Mouse (Mus musculus) lung, embryonic 15.5 days (tissue): ENCODE results near the gene Dlgap4. TPM values are rescaled to one million over a fixed set of nuclear protein-coding genes. Genes with fewer than 3 reads are reported as not detected.

ENCODE experiments used
- ATAC-seq: fragments of 200-750 bp; cut with Nextera tagmentation; 2 replicates; pipeline ENCODE4 v1.8.0; 2017; ENCODE audit warnings: moderate number of reproducible peaks, borderline replicate concordance; ENCODE audit not compliant: low FRiP score, low TSS enrichment; ENCODE audit errors: extremely low read depth
- H3K27ac ChIP-seq: fragments of 300-500 bp; sonication (generic); 2 replicates; pipeline ENCODE4 v1.5.1; 2015; ENCODE audit warnings: moderate library complexity, mild to moderate bottlenecking, inconsistent platforms
- H3K27me3 ChIP-seq: fragments of 300-500 bp; sonication (generic); 2 replicates; pipeline ENCODE4 v1.6.1; 2015; ENCODE audit warnings: inconsistent platforms
- H3K36me3 ChIP-seq: fragments of 300-500 bp; sonication (generic); 2 replicates; pipeline ENCODE4 v1.6.1; 2015; ENCODE audit warnings: inconsistent platforms
- H3K4me1 ChIP-seq: fragments of 300-500 bp; sonication (generic); 2 replicates; pipeline ENCODE4 v1.6.1; 2015; ENCODE audit warnings: inconsistent platforms
- H3K4me2 ChIP-seq: fragments of 300-500 bp; sonication (generic); 2 replicates; pipeline ENCODE4 v1.6.1; 2015; ENCODE audit warnings: inconsistent platforms, mild to moderate bottlenecking, moderate library complexity
- H3K4me3 ChIP-seq: fragments of 300-500 bp; sonication (generic); 2 replicates; pipeline ENCODE4 v1.5.1; 2015; ENCODE audit warnings: mild to moderate bottlenecking, inconsistent platforms
- H3K9ac ChIP-seq: fragments of 300-500 bp; sonication (generic); 2 replicates; pipeline ENCODE4 v1.6.1; 2015; ENCODE audit warnings: inconsistent platforms
- H3K9me3 ChIP-seq: fragments of 300-500 bp; sonication (generic); 2 replicates; pipeline ENCODE4 v1.6.1; 2016; ENCODE audit warnings: inconsistent platforms
- WGBS: fragments of 180-500 bp; shearing (Covaris S2); methylation state at CpG from one replicate; pipeline ENCODE4 v1.1.7; 2015; 5-methylcytosine and 5-hydroxymethylcytosine counted together
- polyA plus RNA-seq: library from polyadenylated mRNA; unstranded; fragments of >200 nt; fragmentation: Nextera tagmentation; extraction: Ambion mirVana; gene quantifications from 2 replicates; pipeline ENCODE4 v1.2.1, GENCODE M21; 2015

Gene Dlgap4
- polyA plus RNA-seq, 1 experiment from 2014 or later = 67.9 TPM

- Histone ChIP-seq H3K4me3 (no peak overlapping the region), H3K9ac (no peak overlapping the region), H3K36me3 (no peaks in the 10 kb centered on the region), H3K27me3 (no peaks in the 10 kb centered on the region), H3K4me1 (no peaks in the 10 kb centered on the region), H3K27ac (no peak overlapping the region), H3K9me3 (no peaks in the 10 kb centered on the region), H3K4me2 (no peak overlapping the region)
- no peak for ATAC-seq
- 69% methylated on average over 6 of the region's 6 CpGs for WGBS
Observed at GRCm38 (mm10) chr2:156645145-156645544, 31.6 kb downstream of the Dlgap4 start.

DNA sequence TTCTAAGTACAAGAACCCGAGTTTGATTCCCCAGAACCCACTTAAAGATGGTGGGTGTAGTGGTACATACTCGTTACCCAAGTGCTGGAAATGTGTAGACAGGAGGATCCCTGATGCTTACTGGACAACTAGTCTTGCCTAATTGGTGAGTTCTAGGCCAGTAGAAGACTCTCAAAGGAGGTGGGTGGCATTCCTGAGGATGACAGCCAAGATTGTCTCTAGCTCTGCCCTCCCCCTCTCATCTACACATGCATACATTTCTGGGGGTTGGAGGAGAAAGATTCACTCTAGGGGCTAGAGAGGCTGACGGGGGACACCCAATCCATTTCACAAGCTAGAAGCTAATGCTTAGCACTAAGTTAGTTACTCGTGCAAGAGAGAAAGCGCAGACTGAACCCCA, 33.4 kb downstream of the Dlgap4 start:
- Histone ChIP-seq H3K4me3 (no peak overlapping the region), H3K4me2 (no peak overlapping the region), H3K27me3 (no peaks in the 10 kb centered on the region), H3K4me1 (no peaks in the 10 kb centered on the region), H3K9me3 (no peaks in the 10 kb centered on the region), H3K9ac (no peak overlapping the region), H3K36me3 (no peaks in the 10 kb centered on the region), H3K27ac (no peak overlapping the region)
- ATAC-seq = no peak
- 64% methylated on average over 5 of the region's 5 CpGs for WGBS

DNA sequence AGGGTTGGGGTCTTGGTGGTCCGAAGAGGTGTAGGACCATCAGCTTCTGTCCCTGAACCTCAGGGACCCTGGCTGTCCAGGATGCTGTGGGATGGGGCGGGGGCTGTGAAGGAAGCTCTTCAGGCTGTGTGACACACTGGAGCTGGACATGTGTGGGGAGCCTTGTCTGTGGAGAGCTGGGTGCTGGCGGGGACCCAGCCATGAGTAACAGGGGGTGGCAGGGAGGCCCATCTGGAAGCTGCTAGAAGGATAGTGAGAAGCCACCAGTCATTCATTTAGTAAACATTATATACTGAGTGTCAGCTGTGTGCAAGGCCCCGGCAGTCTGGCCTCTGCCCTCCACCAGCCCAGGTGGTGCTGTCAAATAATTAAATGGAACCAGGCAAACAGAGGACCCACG, 34.5 kb downstream of the Dlgap4 start:
- H3K9ac ChIP-seq = no peak overlapping the region
- H3K27me3 ChIP-seq = no peaks in the 10 kb centered on the region
- H3K27ac ChIP-seq = no peak overlapping the region
- ATAC-seq = no peak
- WGBS = 49% methylated on average over 5 of the region's 5 CpGs
- no peaks in the 10 kb centered on the region for H3K36me3 ChIP-seq
- no peak overlapping the region for H3K4me2 ChIP-seq
- no peaks in the 10 kb centered on the region for H3K9me3 ChIP-seq
- H3K4me1 ChIP-seq = no peaks in the 10 kb centered on the region
- no peak overlapping the region for H3K4me3 ChIP-seq

GRCm38 (mm10) chr2:156649450-156649849, 35.9 kb downstream of the Dlgap4 start:
- H3K4me3 ChIP-seq = no peak overlapping the region
- 69% methylated on average over 5 of the region's 5 CpGs for WGBS
- no peak overlapping the region for H3K27ac ChIP-seq
- no peaks in the 10 kb centered on the region for H3K36me3 ChIP-seq
- no peak overlapping the region for H3K9ac ChIP-seq
- no peaks in the 10 kb centered on the region for H3K9me3 ChIP-seq
- no peaks in the 10 kb centered on the region for H3K4me1 ChIP-seq
- ATAC-seq = no peak
- no peak overlapping the region for H3K4me2 ChIP-seq
- no peaks in the 10 kb centered on the region for H3K27me3 ChIP-seq

DNA sequence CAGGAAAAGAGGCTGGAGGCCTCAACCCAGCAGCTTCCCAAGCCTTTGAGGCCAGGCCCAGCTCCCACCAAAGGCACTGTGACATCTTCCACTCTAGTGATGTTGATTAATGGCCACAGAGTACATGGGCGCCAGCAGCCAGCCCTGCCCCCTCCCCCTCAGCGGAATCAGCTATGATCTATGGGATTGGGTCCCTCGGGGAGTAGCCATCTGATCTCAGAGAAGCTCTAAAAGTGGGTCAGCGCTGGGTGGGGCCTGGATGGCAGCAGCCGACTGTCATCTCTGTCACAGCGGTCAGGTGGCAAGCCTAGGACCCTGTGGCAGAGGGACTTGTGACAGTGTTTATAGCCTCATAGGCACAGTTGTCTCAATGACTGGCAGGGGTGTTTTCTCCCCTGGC, 37.5 kb downstream of the Dlgap4 start:
- WGBS = 50% methylated on average over 6 of the region's 6 CpGs
- no peaks in the 10 kb centered on the region for H3K27me3 ChIP-seq
- H3K9me3 ChIP-seq = no peaks in the 10 kb centered on the region
- no peak for ATAC-seq
- H3K36me3 ChIP-seq = no peaks in the 10 kb centered on the region
- H3K4me1 ChIP-seq = no peaks in the 10 kb centered on the region
- H3K4me3 ChIP-seq = no peak overlapping the region
- no peak overlapping the region for H3K4me2 ChIP-seq
- no peak overlapping the region for H3K9ac ChIP-seq
- H3K27ac ChIP-seq = no peak overlapping the region

- Histone ChIP-seq H3K4me2 (no peak overlapping the region), H3K4me3 (no peak overlapping the region), H3K4me1 (no peaks in the 10 kb centered on the region), H3K27ac (no peak overlapping the region), H3K36me3 (no peaks in the 10 kb centered on the region), H3K9ac (no peak overlapping the region), H3K27me3 (no peaks in the 10 kb centered on the region), H3K9me3 (no peaks in the 10 kb centered on the region)
- WGBS = 14% methylated on average over 8 of the region's 8 CpGs
- ATAC-seq = no peak
Observed at GRCm38 (mm10) chr2:156652841-156653240, 39.3 kb downstream of the Dlgap4 start.

DNA sequence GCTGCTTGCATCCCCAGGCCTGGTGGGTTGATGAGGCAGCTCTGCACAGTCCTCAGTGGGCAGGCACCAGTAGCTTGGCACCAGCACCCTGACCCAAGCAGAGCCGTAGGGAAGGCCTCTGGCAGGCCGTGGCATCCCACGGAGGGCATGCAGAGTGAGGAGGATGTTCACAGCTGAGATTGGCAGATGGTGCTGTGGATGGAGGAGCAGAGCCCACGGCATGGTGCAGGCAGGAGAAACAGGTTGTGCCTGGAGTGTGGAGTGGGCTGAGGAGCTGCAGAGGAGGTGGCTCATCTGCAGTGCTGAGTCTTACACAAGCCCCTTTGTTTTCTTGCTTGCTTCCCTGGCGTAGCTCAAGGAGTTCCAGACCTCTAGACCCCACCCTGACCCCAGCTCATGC, 40.6 kb downstream of the Dlgap4 start:
- 73% methylated on average over 5 of the region's 5 CpGs for WGBS
- H3K4me1 ChIP-seq = no peaks in the 10 kb centered on the region
- no peak overlapping the region for H3K4me3 ChIP-seq
- H3K9me3 ChIP-seq = no peaks in the 10 kb centered on the region
- ATAC-seq = no peak
- H3K9ac ChIP-seq = no peak overlapping the region
- no peak overlapping the region for H3K27ac ChIP-seq
- H3K4me2 ChIP-seq = no peak overlapping the region
- H3K27me3 ChIP-seq = no peaks in the 10 kb centered on the region
- no peaks in the 10 kb centered on the region for H3K36me3 ChIP-seq

DNA sequence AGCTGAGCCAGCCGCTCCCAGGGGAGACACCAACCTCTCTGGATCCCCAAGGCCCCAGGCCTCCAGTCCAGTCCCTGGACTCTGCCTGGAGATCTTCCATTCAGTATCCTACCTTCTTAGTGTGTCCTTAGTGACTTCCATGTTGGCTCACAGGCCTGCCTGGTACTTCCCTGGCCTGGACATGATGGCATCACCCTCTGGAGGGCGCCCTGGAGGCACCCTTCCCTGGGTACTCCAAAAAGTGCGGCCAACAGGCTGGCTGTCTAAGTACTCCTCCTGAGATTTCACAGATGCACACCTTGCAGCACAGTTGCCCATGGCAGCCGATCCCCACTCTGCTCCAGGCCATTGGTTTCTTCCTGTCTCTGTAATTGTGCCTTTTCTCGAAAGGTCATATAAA, 42.1 kb downstream of the Dlgap4 start:
- no peaks in the 10 kb centered on the region for H3K4me1 ChIP-seq
- no peaks in the 10 kb centered on the region for H3K36me3 ChIP-seq
- H3K9me3 ChIP-seq = no peaks in the 10 kb centered on the region
- no peak overlapping the region for H3K9ac ChIP-seq
- WGBS = 61% methylated on average over 5 of the region's 5 CpGs
- no peak overlapping the region for H3K4me3 ChIP-seq
- H3K27ac ChIP-seq = no peak overlapping the region
- no peak for ATAC-seq
- no peaks in the 10 kb centered on the region for H3K27me3 ChIP-seq
- no peak overlapping the region for H3K4me2 ChIP-seq

DNA sequence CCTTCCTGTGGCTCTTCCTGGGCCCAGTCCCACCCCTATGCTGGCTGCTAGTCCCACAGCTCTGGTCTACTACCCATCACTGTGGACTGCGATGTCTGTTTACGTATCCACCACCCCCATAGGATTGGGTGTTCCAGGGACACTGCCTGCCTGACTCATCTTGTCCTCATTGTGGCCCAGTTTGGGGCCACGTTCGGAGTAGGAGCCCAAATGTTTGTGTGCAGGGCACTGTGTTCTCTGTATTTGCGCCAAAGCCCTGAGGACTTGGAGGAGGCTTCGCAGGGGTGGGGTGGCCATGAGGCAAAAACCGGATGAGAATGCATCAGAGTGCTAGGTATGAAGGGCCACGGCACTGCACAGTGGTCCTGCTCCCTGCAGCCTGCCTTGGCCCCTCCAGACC, 44.0 kb downstream of the Dlgap4 start:
- 76% methylated on average over 8 of the region's 8 CpGs for WGBS
- Histone ChIP-seq H3K4me2 (no peak overlapping the region), H3K9me3 (no peaks in the 10 kb centered on the region), H3K27me3 (no peaks in the 10 kb centered on the region), H3K36me3 (no peaks in the 10 kb centered on the region), H3K27ac (no peak overlapping the region), H3K4me3 (no peak overlapping the region), H3K4me1 (no peaks in the 10 kb centered on the region), H3K9ac (no peak overlapping the region)
- no peak for ATAC-seq

DNA sequence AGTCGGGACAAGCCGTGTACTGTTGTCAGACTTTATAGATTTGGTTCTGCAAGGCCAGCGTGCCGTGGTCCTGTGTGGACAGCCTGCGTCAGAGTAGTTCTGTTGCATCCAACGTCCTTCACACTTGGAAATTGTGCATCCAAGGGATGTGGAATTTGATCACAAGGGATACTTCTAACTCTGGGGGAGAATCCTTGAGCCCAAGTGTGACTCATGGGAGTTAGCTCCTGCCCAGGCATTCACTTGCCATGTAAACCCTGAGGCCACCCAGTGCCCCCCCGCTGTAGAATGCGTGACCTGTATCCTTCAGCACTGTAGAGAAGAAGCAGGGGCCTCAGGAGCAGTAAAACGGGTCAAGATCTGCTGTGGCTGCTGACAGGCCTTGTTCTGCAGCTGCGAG, 44.7 kb downstream of the Dlgap4 start:
- H3K4me1 ChIP-seq = no peaks in the 10 kb centered on the region
- H3K27me3 ChIP-seq = no peaks in the 10 kb centered on the region
- H3K9me3 ChIP-seq = no peaks in the 10 kb centered on the region
- H3K4me2 ChIP-seq = no peak overlapping the region
- ATAC-seq = no peak
- no peaks in the 10 kb centered on the region for H3K36me3 ChIP-seq
- H3K9ac ChIP-seq = no peak overlapping the region
- WGBS = 82% methylated on average over 10 of the region's 10 CpGs
- no peak overlapping the region for H3K4me3 ChIP-seq
- H3K27ac ChIP-seq = no peak overlapping the region

DNA sequence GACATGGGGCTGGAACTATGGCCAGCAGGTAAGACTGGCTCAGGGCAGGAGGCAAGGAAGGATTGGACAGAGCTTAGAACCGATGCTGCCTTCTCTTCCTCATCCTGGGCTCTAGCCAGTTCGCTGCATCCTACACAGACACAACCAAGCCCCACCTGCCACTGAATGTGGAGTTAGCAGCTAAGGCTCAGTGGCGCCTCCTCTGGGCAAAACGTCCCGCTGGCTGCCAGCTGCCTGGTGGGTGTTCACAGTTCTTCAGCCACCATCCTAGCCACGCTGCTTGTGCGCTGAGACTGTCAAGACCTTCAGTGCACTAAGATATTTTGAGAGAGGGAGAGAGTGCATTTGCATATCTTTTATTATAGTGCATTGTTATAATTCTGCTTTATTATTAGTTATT, 45.2 kb downstream of the Dlgap4 start:
- 53% methylated on average over 7 of the region's 7 CpGs for WGBS
- Histone ChIP-seq H3K4me1 (no peaks in the 10 kb centered on the region), H3K9me3 (no peaks in the 10 kb centered on the region), H3K9ac (no peak overlapping the region), H3K4me3 (no peak overlapping the region), H3K27me3 (no peaks in the 10 kb centered on the region), H3K36me3 (no peaks in the 10 kb centered on the region), H3K4me2 (no peak overlapping the region), H3K27ac (no peak overlapping the region)
- ATAC-seq = no peak

GRCm38 (mm10) chr2:156659981-156660380, 46.5 kb downstream of the Dlgap4 start:
- no peaks in the 10 kb centered on the region for H3K27me3 ChIP-seq
- no peaks in the 10 kb centered on the region for H3K4me1 ChIP-seq
- H3K27ac ChIP-seq = no peak overlapping the region
- no peaks in the 10 kb centered on the region for H3K9me3 ChIP-seq
- no peak for ATAC-seq
- no peak overlapping the region for H3K4me3 ChIP-seq
- no peak overlapping the region for H3K4me2 ChIP-seq
- H3K36me3 ChIP-seq = no peaks in the 10 kb centered on the region
- WGBS = 63% methylated on average over 6 of the region's 6 CpGs
- no peak overlapping the region for H3K9ac ChIP-seq

DNA sequence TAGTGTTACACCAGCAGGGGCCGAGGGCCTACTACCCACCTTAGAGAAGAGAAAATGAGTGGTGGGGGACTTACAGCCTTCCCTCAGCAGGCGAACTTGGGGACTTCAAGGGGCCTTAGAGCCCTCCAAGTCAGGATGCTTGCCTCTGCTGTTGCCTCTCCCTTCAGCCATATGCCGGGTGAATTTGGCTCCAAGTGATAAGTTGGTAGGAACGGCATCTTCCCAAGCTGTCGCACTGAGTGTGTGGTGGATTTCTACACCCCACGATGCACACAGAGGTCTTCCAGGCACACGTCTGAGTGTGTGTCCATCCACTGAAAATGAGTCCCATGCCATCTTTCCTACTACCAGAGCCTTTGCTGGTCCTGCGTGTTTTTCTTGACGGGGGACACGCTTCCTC, 49.7 kb downstream of the Dlgap4 start:
- H3K27me3 ChIP-seq = no peaks in the 10 kb centered on the region
- 74% methylated on average over 10 of the region's 10 CpGs for WGBS

More for the DNA sequence above, 49.7 kb downstream of the Dlgap4 start:
- Histone ChIP-seq H3K36me3 (no peaks in the 10 kb centered on the region), H3K9me3 (no peaks in the 10 kb centered on the region), H3K4me2 (no peak overlapping the region), H3K9ac (no peak overlapping the region), H3K27ac (no peak overlapping the region), H3K4me1 (no peaks in the 10 kb centered on the region), H3K4me3 (no peak overlapping the region)
- no peak for ATAC-seq
